Mouse (Mus musculus) kidney, postnatal 0 days (tissue): Measurements from ENCODE around the gene Tbc1d9. TPM values are rescaled to one million over a fixed set of nuclear protein-coding genes. Genes with fewer than 3 reads are reported as not detected.

Source experiments
- ATAC-seq: fragments of 200-750 bp; cut with Nextera tagmentation; replicated peaks from 2 replicates; pipeline ENCODE4 v1.8.0; 2017; ENCODE audit warnings: low read depth, moderate number of reproducible peaks, moderate TSS enrichment, moderate library complexity; ENCODE audit not compliant: low FRiP score
- DNase-seq: peaks from one replicate; pipeline ENCODE4 v3.0.0-alpha.2; 2016; ENCODE audit warnings: low spot score
- H3K27ac ChIP-seq: fragments of 300-500 bp; sonication (generic); 2 replicates; pipeline ENCODE4 v1.5.1; 2014; ENCODE audit warnings: mild to moderate bottlenecking
- H3K27me3 ChIP-seq: fragments of 300-500 bp; sonication (generic); 2 replicates; pipeline ENCODE4 v1.6.1; 2014; ENCODE audit warnings: low read length, mixed read lengths; ENCODE audit not compliant: insufficient read depth
- H3K36me3 ChIP-seq: fragments of 300-500 bp; sonication (generic); 2 replicates; pipeline ENCODE4 v1.6.1; 2014; ENCODE audit warnings: low read length, mixed read lengths; ENCODE audit not compliant: insufficient read depth
- H3K4me1 ChIP-seq: fragments of 300-500 bp; sonication (generic); replicated peaks from 2 replicates; pipeline ENCODE4 v1.6.1; 2014; ENCODE audit warnings: antibody characterized with exemption, low read length, mixed read lengths; ENCODE audit not compliant: insufficient read depth
- H3K4me2 ChIP-seq: fragments of 300-500 bp; sonication (generic); 2 replicates; pipeline ENCODE4 v1.6.1; 2014; ENCODE audit warnings: mild to moderate bottlenecking, low read length, moderate library complexity, mixed read lengths
- H3K4me3 ChIP-seq: fragments of 300-500 bp; sonication (generic); replicated peaks from 2 replicates; pipeline ENCODE4 v1.5.1; 2014; ENCODE audit warnings: low read depth, low read length
- H3K9ac ChIP-seq: fragments of 300-500 bp; sonication (generic); 2 replicates; pipeline ENCODE4 v1.6.1; 2014; ENCODE audit warnings: low read depth, low read length
- H3K9me3 ChIP-seq: fragments of 300-500 bp; sonication (generic); replicated peaks from 2 replicates; pipeline ENCODE4 v1.6.1; 2016; ENCODE audit warnings: low read length, inconsistent platforms, mixed read lengths
- CTCF ChIP-seq: IDR thresholded peaks from 2 replicates; pipeline ENCODE4 v1.5.1; 2016; ENCODE audit warnings: antibody characterized with exemption, low read depth, mild to moderate bottlenecking, moderate library complexity
- WGBS: fragments of 180-500 bp; shearing (Covaris S2); extraction: QIAGEN DNeasy Blood & Tissue Kit; methylation state at CpG from one replicate; pipeline ENCODE4 v1.1.7; 2014; 5-methylcytosine and 5-hydroxymethylcytosine counted together
- polyA plus RNA-seq: library from polyadenylated mRNA; unstranded; fragments of >200 nt; fragmentation: Nextera tagmentation; extraction: Ambion mirVana; gene quantifications from 2 replicates; pipeline ENCODE4 v1.2.1, GENCODE M21; 2015

Gene Tbc1d9
- polyA plus RNA-seq, 1 experiment from 2014 or later, result 1.7 TPM

DNA sequence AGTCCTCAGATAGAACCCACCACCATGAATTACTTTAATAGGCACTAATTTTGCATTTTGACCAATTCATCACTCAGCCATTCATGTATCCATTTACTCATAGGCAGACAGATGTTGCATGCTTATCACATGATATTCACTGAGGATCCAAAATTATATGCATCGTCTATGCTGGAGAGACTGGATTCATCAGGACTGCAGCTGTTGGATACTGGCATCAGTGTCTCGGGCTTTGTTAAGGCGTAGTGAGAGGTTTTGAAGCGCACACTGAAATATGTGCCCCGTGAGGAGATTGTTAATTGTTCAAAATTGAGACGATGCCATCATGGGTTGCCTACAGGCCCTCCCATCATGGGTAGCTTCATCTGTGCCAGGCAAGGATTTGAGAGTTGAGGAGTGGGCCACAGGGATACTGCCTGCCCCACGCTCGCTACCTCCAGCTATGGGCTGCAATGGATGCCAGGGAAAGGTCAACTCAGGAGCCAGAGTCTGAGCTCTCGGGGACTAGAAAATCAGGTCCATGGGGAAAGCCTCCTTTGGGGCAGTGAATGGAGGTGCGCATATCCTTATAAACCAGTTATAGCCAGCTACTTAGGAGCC is 22.3 kb downstream of the Tbc1d9 start:
- no peaks in the 10 kb centered on the region for H3K9me3 ChIP-seq
- ATAC-seq (0 out of 2 replicates have a peak, but pooled peaks have one; percentile 36), DNase-seq (no peak)
- H3K9ac ChIP-seq, result no peak overlapping the region
- TF ChIP-seq CTCF, result no peak
- no peak overlapping the region for H3K27ac ChIP-seq
- H3K36me3 ChIP-seq, result no peaks in the 10 kb centered on the region
- no peaks in the 10 kb centered on the region for H3K27me3 ChIP-seq
- H3K4me1 ChIP-seq, result no peaks in the 10 kb centered on the region
- no peak overlapping the region for H3K4me2 ChIP-seq
- no peak overlapping the region for H3K4me3 ChIP-seq
- WGBS, result 90% methylated on average over 10 of the region's 10 CpGs

DNA sequence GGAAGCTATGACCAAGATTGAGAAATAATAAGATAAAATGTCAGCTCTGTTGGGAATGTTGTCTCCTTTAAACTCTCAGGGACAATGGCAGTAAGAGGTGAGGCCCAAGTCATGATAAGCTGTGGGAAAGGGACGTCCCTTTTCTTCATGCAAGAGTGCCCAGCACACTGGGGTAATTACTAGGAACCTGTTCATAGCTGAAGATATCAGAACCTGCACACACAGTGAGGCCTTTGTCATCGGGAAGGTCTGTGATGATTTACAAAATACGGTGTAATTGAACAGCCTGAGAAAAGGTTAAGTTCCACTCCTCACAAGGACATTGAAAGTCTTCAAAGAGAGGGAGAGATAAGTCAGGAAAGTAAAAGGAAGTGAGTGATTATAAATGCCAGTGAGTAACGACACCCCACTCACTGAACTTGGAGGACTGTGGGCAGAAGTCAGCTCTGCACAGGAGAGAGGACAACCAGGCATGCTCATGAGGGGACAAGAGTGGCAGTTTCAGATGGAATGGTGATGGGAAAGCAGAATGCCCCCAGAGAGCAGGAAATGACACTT is 24.5 kb downstream of the Tbc1d9 start:
- Histone ChIP-seq H3K9ac (no peak overlapping the region), H3K36me3 (no peaks in the 10 kb centered on the region), H3K4me3 (no peak overlapping the region), H3K27me3 (no peaks in the 10 kb centered on the region), H3K9me3 (no peaks in the 10 kb centered on the region), H3K4me1 (no peaks in the 10 kb centered on the region), H3K4me2 (no peak overlapping the region), H3K27ac (no peak overlapping the region)
- 43% methylated on average over 4 of the region's 4 CpGs for WGBS
- TF ChIP-seq CTCF, result no peak
- no peak for DNase-seq
- ATAC-seq, result no peak

DNA sequence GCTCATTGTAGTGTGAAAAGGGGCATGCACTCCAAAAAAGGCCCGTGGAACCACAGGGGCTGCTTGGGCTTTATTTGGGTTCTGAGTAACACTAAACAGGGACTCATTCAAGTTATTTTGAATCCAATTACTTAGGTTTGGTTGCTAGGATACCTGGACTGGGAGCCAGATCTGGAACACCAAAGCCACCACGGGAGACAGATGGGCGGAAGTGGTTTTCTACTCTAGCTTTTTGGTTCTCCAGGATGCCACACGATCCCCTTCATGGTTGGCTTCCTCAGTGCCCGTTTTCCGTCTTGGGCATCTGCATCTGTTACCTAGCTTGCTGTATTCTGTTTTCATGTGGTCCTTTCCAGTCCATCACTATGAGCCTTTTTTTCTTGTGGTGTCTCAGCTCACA is 30.9 kb downstream of the Tbc1d9 start:
- ATAC-seq, result no peak
- no peaks in the 10 kb centered on the region for H3K36me3 ChIP-seq
- H3K4me2 ChIP-seq, result no peak overlapping the region
- H3K9me3 ChIP-seq, result no peaks in the 10 kb centered on the region
- WGBS, result 67% methylated on average over 6 of the region's 6 CpGs
- TF ChIP-seq CTCF, result no peak
- H3K9ac ChIP-seq, result no peak overlapping the region
- no peak for DNase-seq
- H3K4me1 ChIP-seq, result peaks cover 3% of the 10 kb centered on the region; the same call in 1 of the 2 replicates
- no peak overlapping the region for H3K27ac ChIP-seq
- no peaks in the 10 kb centered on the region for H3K27me3 ChIP-seq
- no peak overlapping the region for H3K4me3 ChIP-seq

DNA sequence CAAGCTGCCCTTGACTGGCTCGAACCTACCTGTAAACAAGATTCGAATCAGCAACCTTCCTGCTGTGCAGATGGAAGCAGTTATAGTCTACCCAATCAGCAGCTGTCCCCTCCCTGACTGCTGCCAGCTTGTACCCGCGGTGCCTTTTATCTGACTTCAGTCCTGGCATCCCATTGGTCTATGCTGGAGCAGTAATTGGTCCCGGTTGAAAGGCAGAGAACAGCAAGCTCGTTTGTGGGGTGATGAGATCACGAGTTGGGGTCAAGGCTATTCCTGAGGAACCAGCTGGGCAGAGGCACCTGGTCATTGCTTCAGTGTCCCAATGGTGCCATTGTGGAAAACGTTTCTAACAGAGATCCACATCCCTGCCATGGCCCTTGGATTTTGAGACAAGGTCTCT is 34.6 kb downstream of the Tbc1d9 start:
- Histone ChIP-seq H3K36me3 (no peaks in the 10 kb centered on the region), H3K9ac (no peak overlapping the region), H3K4me1 (peaks cover 3% of the 10 kb centered on the region; the same call in 1 of the 2 replicates), H3K27me3 (no peaks in the 10 kb centered on the region), H3K27ac (no peak overlapping the region), H3K4me2 (no peak overlapping the region), H3K9me3 (no peaks in the 10 kb centered on the region), H3K4me3 (no peak overlapping the region)
- WGBS, result 70% methylated on average over 8 of the region's 8 CpGs
- DNase-seq (no peak), ATAC-seq (no peak; the same call in 1 of the 2 replicates)
- no peak for TF ChIP-seq CTCF

DNA sequence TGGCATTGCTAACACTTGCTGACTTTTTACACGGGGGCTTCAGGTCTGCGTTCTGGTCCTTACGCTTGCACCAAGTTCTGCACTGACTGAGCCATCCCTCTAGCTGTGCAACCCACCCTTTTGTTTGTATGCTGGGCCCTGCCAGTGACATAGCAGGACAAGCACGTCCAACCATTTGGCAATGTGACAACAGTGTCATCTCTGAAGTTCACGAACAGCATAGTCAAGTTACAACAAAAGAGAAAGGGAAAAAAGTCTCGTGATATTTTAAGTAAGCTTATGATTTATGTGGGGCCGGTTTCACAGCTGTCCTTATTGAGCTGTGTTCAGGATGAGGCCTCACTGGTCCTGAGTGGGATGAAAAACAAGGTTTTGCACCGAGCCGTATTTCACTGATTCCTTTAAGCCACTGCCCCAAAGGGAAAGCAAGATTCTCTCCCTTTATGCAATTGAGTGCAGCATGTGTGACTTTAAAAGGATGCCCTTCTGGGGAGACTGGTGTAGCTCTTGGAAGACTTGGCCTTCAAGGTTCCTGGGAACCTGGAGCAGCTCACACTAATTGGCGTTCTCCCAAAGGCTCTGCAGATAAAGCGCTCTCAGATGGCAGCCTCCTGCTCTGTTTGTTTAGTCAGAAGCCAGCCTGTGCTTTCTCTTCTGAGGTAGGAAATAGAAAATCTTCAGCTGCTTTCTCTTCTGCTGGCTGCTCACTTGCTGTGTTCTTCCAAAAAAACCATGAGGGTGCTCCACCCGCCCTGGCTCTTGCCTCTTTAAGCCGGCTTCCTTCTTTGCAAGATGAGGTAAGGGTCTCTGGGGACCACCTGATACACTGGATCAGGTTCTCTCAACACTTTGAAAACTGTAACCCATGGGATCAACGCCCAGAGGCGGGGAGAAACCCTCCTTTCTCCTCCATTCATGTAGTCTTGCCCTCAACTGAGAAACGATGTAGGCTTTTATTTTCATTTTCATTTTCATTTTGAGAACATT is 35.3 kb downstream of the Tbc1d9 start:
- Histone ChIP-seq H3K4me3 (no peak overlapping the region), H3K9me3 (no peaks in the 10 kb centered on the region), H3K27ac (no peak overlapping the region), H3K27me3 (no peaks in the 10 kb centered on the region), H3K4me1 (peaks cover 3% of the 10 kb centered on the region; the same call in 1 of the 2 replicates), H3K4me2 (no peak overlapping the region), H3K36me3 (no peaks in the 10 kb centered on the region), H3K9ac (no peak overlapping the region)
- DNase-seq, result peak; percentile 36
- 48% methylated on average over 16 of the region's 16 CpGs for WGBS
- TF ChIP-seq CTCF, result no peak
- ATAC-seq, result no peak

DNA sequence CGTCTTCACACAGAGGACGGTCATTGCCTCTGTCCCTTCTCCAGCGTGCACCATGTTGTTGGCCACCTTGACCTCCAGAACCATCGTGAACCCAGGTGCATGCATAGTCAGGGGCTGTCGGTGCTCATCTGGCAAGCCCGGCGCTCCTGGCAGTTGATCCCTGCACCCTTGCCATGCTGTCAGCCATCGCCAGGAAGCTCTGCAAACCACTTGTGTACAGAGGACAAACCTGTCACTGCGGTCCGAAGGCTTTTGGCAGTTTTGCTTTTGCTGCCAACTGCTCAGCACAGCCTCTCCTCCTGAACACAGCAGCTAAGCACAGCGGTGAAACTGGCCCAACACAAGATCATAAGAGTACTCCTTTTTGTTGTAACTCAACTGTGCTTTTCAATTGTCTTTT is 37.8 kb downstream of the Tbc1d9 start:
- TF ChIP-seq CTCF, result no peak
- Histone ChIP-seq H3K36me3 (no peaks in the 10 kb centered on the region), H3K9me3 (no peaks in the 10 kb centered on the region), H3K27me3 (no peaks in the 10 kb centered on the region), H3K4me1 (peaks cover 3% of the 10 kb centered on the region; the same call in 1 of the 2 replicates), H3K4me3 (no peak overlapping the region), H3K4me2 (no peak overlapping the region), H3K27ac (no peak overlapping the region), H3K9ac (no peak overlapping the region)
- no peak for ATAC-seq
- WGBS, result 93% methylated on average over 11 of the region's 11 CpGs
- no peak for DNase-seq
